Mouse (Mus musculus): ENCODE data around the gene Mical3. TPM values are rescaled to one million over a fixed set of nuclear protein-coding genes. Genes with fewer than 3 reads are reported as not detected.

The Mical3 gene
- polyA plus RNA-seq, 1 experiment from 2014 or later, result 15.3 TPM

- no peak for DNase-seq (ENCODE audit: low spot score)
Measured at GRCm38 (mm10) chr6:121086226-121086625, 44.6 kb downstream of the Mical3 start.

DNA sequence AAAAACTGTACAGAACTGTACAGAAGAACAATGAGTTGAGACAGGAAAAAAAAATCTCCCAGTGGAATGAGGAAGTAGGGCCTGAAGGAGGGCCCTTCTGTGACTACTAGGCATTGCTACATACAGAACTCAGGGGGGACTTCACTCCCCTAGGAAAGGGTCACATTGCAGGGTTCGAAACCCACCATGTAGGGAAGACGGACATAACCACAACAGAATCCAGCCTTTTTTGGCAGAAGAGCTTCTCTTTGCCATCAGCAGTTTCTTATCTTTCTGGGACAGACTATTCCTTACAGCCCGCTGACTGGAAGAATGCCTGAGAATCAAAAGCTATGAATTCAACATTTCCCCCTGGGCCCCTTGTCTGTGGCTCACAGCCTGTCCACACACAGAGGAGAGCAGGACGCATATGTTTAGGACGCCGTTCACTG is 46.7 kb downstream of the Mical3 start:
- no peak for DNase-seq (ENCODE audit: low spot score)

- DNase-seq (ENCODE audit: low spot score), result no peak
Measured at GRCm38 (mm10) chr6:121082094-121082473, 48.7 kb downstream of the Mical3 start.

DNA sequence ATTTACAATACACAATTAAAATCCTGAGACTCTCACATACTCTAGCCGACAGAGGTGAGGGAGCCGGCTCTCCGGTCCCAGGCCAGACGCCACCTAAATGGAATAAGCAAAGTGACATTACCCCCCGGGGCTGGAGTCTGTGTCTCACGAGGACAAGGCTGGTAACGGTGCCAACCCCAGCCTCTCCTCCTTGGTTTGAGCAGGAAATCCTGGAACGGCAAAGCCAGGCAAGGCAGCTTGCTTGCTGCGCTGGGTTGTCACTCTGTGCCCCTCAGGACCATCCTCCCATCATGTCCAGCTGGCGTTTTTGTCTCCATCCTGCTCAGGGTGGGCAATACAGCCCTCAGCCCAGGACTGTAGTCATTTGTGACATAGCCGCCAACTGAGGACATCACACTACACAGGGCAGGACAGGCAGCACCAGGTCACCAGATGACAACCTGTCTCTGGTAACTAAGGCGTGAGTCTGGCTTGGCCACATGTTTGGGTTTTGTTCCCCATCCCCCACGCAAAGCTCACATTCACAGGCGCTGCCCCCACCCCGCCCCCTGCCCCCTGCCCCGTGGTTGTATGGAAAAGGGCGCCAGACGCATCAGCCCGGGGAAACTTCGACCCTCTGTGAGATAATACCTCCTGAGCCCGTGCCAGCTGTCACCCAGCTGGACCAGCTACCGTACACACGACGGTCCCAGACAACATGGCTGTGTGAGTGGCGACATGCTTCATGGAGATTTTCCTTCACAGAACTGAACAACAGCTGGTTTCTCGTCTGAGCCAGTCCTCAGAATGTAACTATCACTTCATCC is 49.3 kb downstream of the Mical3 start:
- no peak for DNase-seq (ENCODE audit: low spot score)

DNA sequence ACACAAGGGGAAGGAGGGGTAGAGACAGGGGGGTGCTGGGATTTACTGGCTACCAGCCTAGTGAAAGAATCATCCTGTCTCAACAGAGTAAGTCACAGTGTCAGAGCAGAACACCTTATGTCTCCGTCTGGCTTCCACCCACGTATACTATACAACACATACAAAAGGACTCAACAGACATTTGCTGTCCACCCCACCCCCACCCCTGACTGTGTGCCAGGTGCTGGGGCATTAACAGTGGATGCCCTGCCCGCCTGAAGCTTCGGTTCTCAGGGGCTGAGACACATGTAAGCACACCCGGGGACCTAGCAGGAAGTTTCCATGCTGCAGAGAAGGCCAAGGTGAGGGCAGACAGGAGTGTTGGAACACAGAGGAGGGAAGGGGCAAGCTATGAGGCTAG is 52.6 kb downstream of the Mical3 start:
- DNase-seq (ENCODE audit: low spot score), result no peak

DNA sequence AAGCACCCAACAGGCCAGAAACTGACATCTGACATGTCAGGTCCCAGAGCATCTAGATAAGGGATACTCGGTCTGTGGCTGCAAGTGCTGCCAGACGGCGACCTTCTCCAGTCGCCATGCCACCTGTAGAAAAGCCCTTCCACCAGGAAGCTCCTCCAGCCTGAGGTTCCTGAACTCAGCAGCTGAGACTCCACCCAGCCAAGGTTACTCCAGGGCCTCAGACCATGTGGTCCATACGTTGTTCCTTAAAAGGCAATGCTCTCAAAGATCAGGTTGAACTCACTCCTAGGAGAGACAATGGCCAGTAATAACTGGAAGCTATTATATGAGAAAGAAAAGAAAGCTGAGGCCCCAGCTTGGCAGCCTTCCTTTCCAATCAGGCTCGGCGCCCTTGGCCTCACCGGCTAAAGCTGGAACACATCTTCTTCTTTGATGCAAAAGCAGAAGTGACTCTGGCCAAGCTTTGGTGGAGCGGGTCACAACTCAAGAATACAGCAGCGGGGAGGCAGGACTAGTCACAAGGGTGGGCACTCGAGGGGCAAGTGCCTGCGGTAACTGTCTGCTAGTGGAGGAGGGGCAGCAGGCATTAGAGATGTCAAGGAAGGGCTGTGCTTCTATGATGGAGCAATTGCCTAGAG is 53.8 kb downstream of the Mical3 start:
- no peak for DNase-seq (ENCODE audit: low spot score)

DNA sequence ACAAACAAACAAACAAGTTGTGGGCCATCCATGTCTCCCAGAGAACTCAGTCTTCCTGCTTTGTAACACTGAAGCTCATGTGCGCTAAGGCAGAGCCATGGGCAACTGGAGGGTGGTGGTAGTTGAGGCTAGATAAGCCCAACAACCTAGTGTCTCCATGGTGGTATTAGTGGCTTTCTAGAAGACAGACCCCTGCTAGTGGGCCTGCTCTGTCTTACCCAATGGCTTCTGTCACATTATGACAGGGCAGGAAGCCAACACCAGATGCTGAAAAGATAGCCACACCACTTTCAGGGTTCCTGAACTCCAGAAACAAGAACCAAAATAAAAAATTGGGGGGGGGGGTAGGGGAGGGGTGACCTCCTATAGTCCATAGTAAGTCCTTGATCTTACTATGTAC is 55.0 kb downstream of the Mical3 start:
- DNase-seq (ENCODE audit: low spot score), result no peak

- DNase-seq (ENCODE audit: low spot score), result no peak
Measured at GRCm38 (mm10) chr6:121073312-121073711, 57.5 kb downstream of the Mical3 start.

- DNase-seq (ENCODE audit: low spot score), result no peak
Measured at GRCm38 (mm10) chr6:121072615-121073014, 58.2 kb downstream of the Mical3 start.

- DNase-seq (ENCODE audit: low spot score), result peak; percentile 33
Measured at GRCm38 (mm10) chr6:121070584-121071230, 60.1 kb downstream of the Mical3 start.

- no peak for DNase-seq (ENCODE audit: low spot score)
Measured at GRCm38 (mm10) chr6:121069156-121069555, 61.6 kb downstream of the Mical3 start.

DNA sequence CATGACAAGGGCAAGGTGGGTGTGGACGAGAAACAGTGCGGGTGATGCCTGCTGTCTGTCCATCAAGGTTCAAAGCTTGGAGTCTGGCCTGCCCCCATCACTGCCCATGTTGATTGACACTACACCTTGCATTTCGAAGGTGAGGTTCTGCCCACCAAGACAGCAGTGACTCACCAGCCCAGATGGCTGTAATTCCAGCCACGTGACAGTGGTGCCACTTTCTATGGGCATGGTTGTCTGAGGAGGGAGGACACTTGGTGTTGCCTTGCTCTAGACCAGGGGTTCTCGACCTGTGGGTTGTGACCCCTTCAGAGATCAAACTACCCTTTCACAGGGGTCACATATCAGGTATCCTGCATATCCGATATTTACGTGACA is 62.7 kb downstream of the Mical3 start:
- DNase-seq (ENCODE audit: low spot score), result no peak

- no peak for DNase-seq (ENCODE audit: low spot score)
Measured at GRCm38 (mm10) chr6:121067426-121068086, 63.2 kb downstream of the Mical3 start.

DNA sequence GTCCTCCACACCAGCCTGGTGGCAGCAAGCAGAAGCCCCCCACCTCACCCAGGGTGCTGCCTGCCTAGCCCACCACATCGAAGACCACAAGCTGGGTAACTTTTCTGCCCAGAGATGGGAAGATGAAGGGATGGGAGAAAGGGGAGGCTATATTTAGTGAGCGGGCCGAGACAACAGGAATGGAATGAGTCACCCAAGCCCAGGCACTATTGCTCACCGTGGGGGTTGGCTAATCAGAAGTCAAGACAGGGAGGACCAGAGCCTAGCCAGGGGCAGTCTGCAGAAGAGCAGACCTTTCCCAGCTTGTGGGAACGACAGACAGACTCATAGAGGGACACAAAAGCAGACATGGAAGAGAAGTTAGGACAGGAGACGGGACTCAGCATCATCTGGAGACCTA is 64.0 kb downstream of the Mical3 start:
- no peak for DNase-seq (ENCODE audit: low spot score)

DNA sequence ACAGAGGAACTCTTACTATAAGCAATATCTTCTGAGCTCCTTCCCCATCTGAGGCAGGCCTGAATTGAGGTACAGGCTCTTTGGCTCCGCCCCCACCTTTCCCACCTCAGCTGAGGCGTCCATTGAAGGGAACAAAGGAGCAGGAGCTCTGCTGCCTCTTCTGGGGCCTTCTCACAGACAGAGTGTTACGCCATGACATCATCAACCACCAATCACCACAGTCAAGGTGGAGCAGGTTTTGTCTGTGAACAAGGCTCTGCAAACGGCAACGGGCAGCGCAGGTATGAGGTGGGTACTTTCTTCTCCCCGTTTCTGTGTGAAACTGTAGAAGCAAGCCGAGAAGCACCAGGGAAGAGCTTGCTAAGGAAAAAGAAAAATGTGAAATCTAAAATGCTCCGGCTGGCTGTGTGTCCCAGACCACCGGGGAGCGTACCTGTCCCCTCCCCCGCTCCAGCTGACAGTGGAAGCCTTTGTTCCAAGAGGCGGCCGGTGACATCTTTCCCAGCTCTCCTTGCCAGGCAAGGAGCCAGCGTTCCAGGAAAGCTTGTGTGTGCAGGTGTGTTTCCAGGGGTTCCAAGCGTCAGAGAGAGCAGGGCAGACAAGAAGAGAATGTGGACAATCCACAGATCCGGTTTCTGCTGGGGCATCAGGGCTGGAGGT is 66.3 kb downstream of the Mical3 start:
- no peak for DNase-seq (ENCODE audit: low spot score)

DNA sequence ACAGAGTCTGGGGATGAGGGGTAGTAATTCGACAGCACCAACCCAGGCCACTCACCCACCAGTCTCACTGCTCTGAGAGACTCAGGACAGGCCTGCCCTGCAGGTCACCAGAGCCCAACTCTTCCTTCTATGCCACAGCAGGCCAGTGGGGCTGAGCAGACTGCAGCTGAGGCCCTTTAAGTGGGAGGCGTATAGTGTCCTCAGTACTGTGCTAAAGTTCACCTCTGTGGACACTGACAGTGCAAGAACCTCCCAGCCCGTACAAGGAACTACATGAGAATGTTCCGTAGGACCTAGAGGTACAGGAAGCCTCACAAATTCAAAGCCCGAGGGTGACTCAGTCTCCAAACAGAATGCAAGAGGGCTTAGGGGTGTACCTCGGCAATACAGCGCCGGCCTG is 67.0 kb downstream of the Mical3 start:
- no peak for DNase-seq (ENCODE audit: low spot score)

DNA sequence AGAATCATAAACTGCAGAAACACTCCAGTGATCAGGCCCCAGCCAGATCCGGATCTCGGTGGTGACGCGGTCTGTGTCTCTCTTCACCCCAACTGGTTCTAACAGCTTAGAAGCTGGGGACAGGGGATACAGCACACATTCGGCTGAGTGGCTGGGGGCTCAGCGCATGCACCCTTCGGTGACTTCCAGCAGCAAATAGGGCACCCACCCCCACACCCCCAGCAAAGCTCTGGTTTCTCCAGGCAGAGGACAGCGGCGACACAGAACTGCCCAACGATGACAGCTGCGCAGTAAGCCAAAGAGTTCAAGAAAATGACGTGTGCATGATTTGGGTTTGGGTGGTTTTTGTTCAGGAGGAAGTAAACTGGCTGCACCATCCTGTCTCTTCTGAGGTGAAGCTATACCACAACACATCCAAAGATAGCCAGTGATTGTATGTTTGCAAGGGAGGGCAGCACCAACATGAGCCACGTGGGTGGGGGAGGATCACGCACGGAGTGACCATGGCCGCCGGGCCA is 67.8 kb downstream of the Mical3 start:
- DNase-seq (ENCODE audit: low spot score), result peak; percentile 51

DNA sequence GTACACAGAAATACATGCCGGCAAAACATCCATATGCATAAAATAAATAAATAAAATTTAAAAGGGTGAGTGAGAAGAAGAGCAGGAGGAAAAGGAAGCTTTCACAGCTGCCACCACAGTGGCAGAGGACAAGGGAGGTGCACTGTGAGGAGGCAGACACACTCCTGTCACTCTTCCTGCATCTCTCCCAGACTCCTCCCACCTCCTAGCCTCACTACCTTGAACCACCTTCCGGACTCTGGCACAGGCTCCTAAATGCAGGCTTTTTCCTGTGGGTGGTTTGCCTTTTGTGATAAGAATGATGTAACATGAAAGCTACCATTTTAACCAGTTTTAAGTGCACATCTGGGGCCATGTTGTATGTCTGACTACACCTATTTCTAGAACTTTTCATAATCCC is 72.8 kb downstream of the Mical3 start:
- peak; percentile 23 for DNase-seq (ENCODE audit: low spot score)

DNA sequence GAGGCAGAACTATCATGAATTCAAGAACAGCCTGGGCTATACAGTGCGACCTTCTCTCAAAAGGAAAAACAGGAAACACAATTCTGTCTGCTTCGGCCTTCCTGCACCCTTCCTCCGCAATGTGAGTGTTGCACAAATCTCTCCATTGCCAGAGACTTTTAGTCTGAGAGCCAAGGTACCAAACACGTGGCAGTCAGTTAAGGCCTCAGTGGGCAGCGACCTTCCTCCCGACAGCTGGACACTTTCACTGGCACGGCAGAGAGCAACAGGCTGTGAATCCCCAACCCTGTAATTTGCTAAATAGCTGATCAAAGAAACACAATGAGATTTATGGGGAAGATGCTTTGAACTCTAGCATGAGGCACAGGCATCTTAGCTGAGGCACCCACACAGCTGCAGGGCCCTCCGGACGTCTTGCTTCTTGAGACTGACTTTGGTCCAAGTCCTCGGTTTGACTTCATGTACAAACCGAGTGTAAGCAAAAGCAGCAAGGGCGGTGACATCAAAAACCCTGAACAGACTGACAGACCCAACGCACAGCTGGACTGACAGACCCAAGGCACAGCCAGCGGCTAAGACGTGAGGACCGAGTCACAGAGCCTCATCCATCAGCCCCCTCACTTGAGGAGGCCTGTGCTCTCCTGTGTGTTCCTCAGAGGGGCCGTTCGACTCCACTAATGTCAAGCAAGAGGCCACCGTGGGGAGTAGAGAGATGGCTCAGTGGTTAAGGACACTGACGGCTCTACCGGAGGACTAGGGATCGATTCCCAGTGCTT is 73.4 kb downstream of the Mical3 start:
- no peak for DNase-seq (ENCODE audit: low spot score)

DNA sequence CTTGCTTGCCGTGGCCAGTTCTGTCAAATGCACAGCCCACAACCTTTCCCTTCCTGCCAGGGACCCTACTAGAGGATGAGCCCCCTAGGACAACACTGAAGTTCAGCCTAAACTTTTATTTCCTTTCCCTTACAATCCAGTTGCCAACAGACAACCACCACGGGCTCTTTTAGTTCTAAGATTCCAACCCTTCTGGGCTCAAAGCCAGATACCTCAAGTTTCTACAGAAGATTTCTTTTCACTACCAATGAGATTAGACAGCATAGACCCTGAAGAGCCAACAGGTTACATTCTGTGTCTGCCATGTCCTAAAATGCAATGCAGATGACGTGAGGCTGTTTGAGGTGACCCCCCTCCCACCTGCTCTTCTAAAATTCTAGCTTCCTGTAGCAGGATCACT is 75.3 kb downstream of the Mical3 start:
- DNase-seq (ENCODE audit: low spot score), result no peak
